In genomic region chr3:27153701-27154209, GRCm38 (mm10) we compare ENCODE assay signal across 8 mouse cellular contexts. TPM values are rescaled to one million over a fixed set of nuclear protein-coding genes. Genes with fewer than 3 reads are reported as not detected.
DNase-seq lines count a peak whose midpoint lies in the region; ATAC-seq and TF ChIP-seq lines count a peak whose summit lies in the region.

Ect2 (minus strand) TSS chr3:27153878.

- no peaks in the 10 kb centered on the region for H3K9me3 ChIP-seq in MEL (replicated peaks; ENCODE audit: insufficient read depth, low read length)
- H3K9me3 ChIP-seq in forebrain, postnatal 0 days (ENCODE audit: low read length), result no peaks in the 10 kb centered on the region
- H3K9me3 ChIP-seq in lung, embryonic 15.5 days, result no peaks in the 10 kb centered on the region

- peak; percentile 75 to 91 for TF ChIP-seq POLR2A in MEL (IDR thresholded peaks at IDR 0.05; ENCODE audit: control insufficient read depth in 1 of 2, insufficient read depth in 1 of 2, low read depth in 1 of 2, low read length in 2 of 2, poor library complexity in 1 of 2)
- peak; percentile 68; the same call in 1 of the 2 replicates for TF ChIP-seq POLR2A in cerebellum, adult 2 months (IDR thresholded peaks at IDR 0.05; ENCODE audit: borderline replicate concordance, insufficient read depth, low read length)

- DNase-seq in MEL (ENCODE audit: low read depth, low spot score), result peak; percentile 99
- DNase-seq in cerebellum, adult 2 months, result peak; percentile 99
- peak; percentile 100 for DNase-seq in forebrain, postnatal 0 days
- DNase-seq in heart, postnatal 4 days, result peak; percentile 99
- DNase-seq in layer of hippocampus, adult 8-10 months (ENCODE audit: low spot score in 2 of 2), result peak; percentile 99
- peak; percentile 97 for DNase-seq in ovary, adult 18-20 months (ENCODE audit: low spot score)
- DNase-seq in thymus, postnatal 0 days (ENCODE audit: low spot score), result peak; percentile 99

- no peak for TF ChIP-seq CTCF in MEL (IDR thresholded peaks at IDR 0.05 in 2 of 3, conservative IDR thresholded peaks at IDR 0.05 in 1 of 3; ENCODE audit: control insufficient read depth in 1 of 3, insufficient read depth in 1 of 3, low read depth in 2 of 3, low read length in 3 of 3, poor library complexity in 1 of 3, severe bottlenecking in 1 of 3)
- no peak for TF ChIP-seq CTCF in cerebellum, adult 2 months (IDR thresholded peaks at IDR 0.05; ENCODE audit: borderline replicate concordance, insufficient read depth, low read depth, low read length)
- TF ChIP-seq CTCF in forebrain, postnatal 0 days (IDR thresholded peaks at IDR 0.05; ENCODE audit: low read depth), result no peak

- 0 out of 4 replicates have a peak, but pooled peaks of 1 of the 2 experiments have one; percentile 14 for TF ChIP-seq EP300 in MEL (IDR thresholded peaks at IDR 0.05; ENCODE audit: low read depth in 1 of 2, low read length in 2 of 2)

- peak; percentile 100 for ATAC-seq in forebrain, postnatal 0 days
- ATAC-seq in lung, embryonic 15.5 days (ENCODE audit: borderline replicate concordance, extremely low read depth, low FRiP score, low TSS enrichment), result peak; percentile 97

- TF ChIP-seq RAD21 in MEL (IDR thresholded peaks at IDR 0.05; ENCODE audit: low read depth, low read length), result no peak

- peak within 1 kb of the TSS; percentile 96 for H3K9ac ChIP-seq in MEL (ENCODE audit: control insufficient read depth, low read depth, low read length, poor library complexity, severe bottlenecking)
- H3K9ac ChIP-seq in forebrain, postnatal 0 days, result peak within 1 kb of the TSS; percentile 42; the same call in 1 of the 2 replicates
- peak within 1 kb of the TSS; percentile 67 for H3K9ac ChIP-seq in lung, embryonic 15.5 days

- peak within 1 kb of the TSS; percentile 61 for H3K27ac ChIP-seq in MEL (ENCODE audit: control insufficient read depth, low read depth, low read length)
- no peak within 1 kb of the TSS for H3K27ac ChIP-seq in cerebellum, adult 2 months (ENCODE audit: insufficient read depth, low read length)
- no peak within 1 kb of the TSS; the same call in 1 of the 2 replicates for H3K27ac ChIP-seq in forebrain, postnatal 0 days (ENCODE audit: low read depth, low read length)
- H3K27ac ChIP-seq in lung, embryonic 15.5 days, result peak within 1 kb of the TSS; percentile 90

- H3K79me2 ChIP-seq in MEL (ENCODE audit: control insufficient read depth, insufficient read depth, low read length, poor library complexity), result peaks cover 23% of the 10 kb centered on the region

- peak within 1 kb of the TSS; percentile 92 for H3K4me2 ChIP-seq in forebrain, postnatal 0 days (ENCODE audit: low read depth)
- peak within 1 kb of the TSS; percentile 63 for H3K4me2 ChIP-seq in lung, embryonic 15.5 days

- H3K27me3 ChIP-seq in MEL (ENCODE audit: control insufficient read depth in 1 of 2, insufficient read depth in 2 of 2, low read length in 2 of 2), result no peaks in the 10 kb centered on the region
- H3K27me3 ChIP-seq in cerebellum, adult 2 months (ENCODE audit: control insufficient read depth, insufficient read depth, low read length), result no peaks in the 10 kb centered on the region
- no peaks in the 10 kb centered on the region for H3K27me3 ChIP-seq in forebrain, postnatal 0 days (ENCODE audit: insufficient read depth, low read length)
- no peaks in the 10 kb centered on the region for H3K27me3 ChIP-seq in lung, embryonic 15.5 days

- 1% methylated on average over 37 of the region's 37 CpGs for WGBS in cerebellum, adult 2 months
- under 1% methylated on average over 37 of the region's 37 CpGs for WGBS in forebrain, postnatal 0 days
- under 1% methylated on average over 37 of the region's 37 CpGs for WGBS in lung, embryonic 15.5 days

- H3K4me3 ChIP-seq in MEL (ENCODE audit: control insufficient read depth in 1 of 2, insufficient read depth in 1 of 2, low read depth in 2 of 2, low read length in 2 of 2), result peak within 1 kb of the TSS; percentile 75 to 91
- peak within 1 kb of the TSS; percentile 69 for H3K4me3 ChIP-seq in cerebellum, adult 2 months (replicated peaks; ENCODE audit: insufficient read depth, low read depth, low read length)
- H3K4me3 ChIP-seq in forebrain, postnatal 0 days (ENCODE audit: low read depth, low read length), result peak within 1 kb of the TSS; percentile 76
- peak within 1 kb of the TSS; percentile 81 for H3K4me3 ChIP-seq in lung, embryonic 15.5 days

- peaks cover 6 to 27% of the 10 kb centered on the region in 2 experiments for H3K36me3 ChIP-seq in MEL (ENCODE audit: control insufficient read depth in 1 of 2, insufficient read depth in 2 of 2, low read length in 2 of 2)
- no peaks in the 10 kb centered on the region for H3K36me3 ChIP-seq in forebrain, postnatal 0 days (ENCODE audit: insufficient read depth)
- H3K36me3 ChIP-seq in lung, embryonic 15.5 days, result peaks cover 16% of the 10 kb centered on the region

- peaks cover 9 to 21% of the 10 kb centered on the region in 2 experiments for H3K4me1 ChIP-seq in MEL (ENCODE audit: control insufficient read depth in 1 of 2, insufficient read depth in 2 of 2, low read length in 2 of 2)
- no peaks in the 10 kb centered on the region for H3K4me1 ChIP-seq in cerebellum, adult 2 months (ENCODE audit: control insufficient read depth, insufficient read depth, low read length)
- H3K4me1 ChIP-seq in forebrain, postnatal 0 days (ENCODE audit: insufficient read depth), result no peaks in the 10 kb centered on the region
- peaks cover 24% of the 10 kb centered on the region for H3K4me1 ChIP-seq in lung, embryonic 15.5 days

TF ChIP-seq in MEL, 35 proteins besides CTCF, POLR2A, EP300 and RAD21 (continues in another document):
- TF ChIP-seq ZKSCAN1 (IDR thresholded peaks at IDR 0.05; ENCODE audit: low read depth, low read length) (no peak), GABPA (IDR thresholded peaks at IDR 0.05; ENCODE audit: low read depth, low read length) (no peak), MYC (IDR thresholded peaks at IDR 0.05; ENCODE audit: low read depth, low read length) (0 out of 2 replicates have a peak, but pooled peaks have one; percentile 50), RCOR1 (IDR thresholded peaks at IDR 0.05; ENCODE audit: low read depth, low read length) (no peak), ZC3H11A (IDR thresholded peaks at IDR 0.05; ENCODE audit: low read depth, low read length) (no peak), GATA1 (IDR thresholded peaks at IDR 0.05; ENCODE audit: low read depth, low read length) (no peak), POLR2AphosphoS2 (IDR thresholded peaks at IDR 0.05; ENCODE audit: low read length) (peak; percentile 54; the same call in 1 of the 2 replicates), CHD2 (IDR thresholded peaks at IDR 0.05; ENCODE audit: low read length) (no peak; the same call in 1 of the 2 replicates), ETS1 (IDR thresholded peaks at IDR 0.05; ENCODE audit: low read depth, low read length) (no peak; the same call in 1 of the 2 replicates), POLR2AphosphoS5 (IDR thresholded peaks at IDR 0.05; ENCODE audit: borderline replicate concordance, low read depth, low read length) (no peak), BHLHE40 (IDR thresholded peaks at IDR 0.05; ENCODE audit: borderline replicate concordance, low read depth, low read length) (no peak), UBTF (IDR thresholded peaks at IDR 0.05; ENCODE audit: borderline replicate concordance, insufficient read depth, low read depth, low read length) (no peak), MAZ (IDR thresholded peaks at IDR 0.05; ENCODE audit: low read depth, low read length) (no peak), MAFK (IDR thresholded peaks at IDR 0.05; ENCODE audit: borderline replicate concordance, low read depth, low read length) (no peak), TCF12 (IDR thresholded peaks at IDR 0.05; ENCODE audit: low read depth, low read length) (no peak), MXI1 (IDR thresholded peaks at IDR 0.05; ENCODE audit: low read depth, low read length) (peak; percentile 64; the same call in 1 of the 2 replicates), TAL1 (IDR thresholded peaks at IDR 0.05; ENCODE audit: low read length) (no peak), NELFE (IDR thresholded peaks at IDR 0.05; ENCODE audit: low read depth, low read length) (peak; percentile 86), USF1 (IDR thresholded peaks at IDR 0.05; ENCODE audit: low read depth, low read length) (no peak), KAT2A (conservative IDR thresholded peaks at IDR 0.05; ENCODE audit: low read depth, low read length) (no peak; the same call in 1 of the 2 replicates), SIN3A (IDR thresholded peaks at IDR 0.05; ENCODE audit: low read length) (no peak; the same call in none of the 2 replicates), SMC3 (IDR thresholded peaks at IDR 0.05; ENCODE audit: low read depth, low read length) (no peak), USF2 (IDR thresholded peaks at IDR 0.05; ENCODE audit: borderline replicate concordance in 1 of 2, insufficient read depth in 1 of 2, low read depth in 1 of 2, low read length in 2 of 2) (no peak), MAX (IDR thresholded peaks at IDR 0.05; ENCODE audit: low read length) (peak; percentile 77), TBP (IDR thresholded peaks at IDR 0.05; ENCODE audit: low read depth, low read length) (no peak; the same call in 1 of the 2 replicates), HCFC1 (IDR thresholded peaks at IDR 0.05; ENCODE audit: low read depth, low read length) (peak; percentile 62; the same call in 1 of the 2 replicates), ELF1 (IDR thresholded peaks at IDR 0.05; ENCODE audit: low read depth, low read length) (peak; percentile 37; the same call in 1 of the 2 replicates), ZMIZ1 (IDR thresholded peaks at IDR 0.05; ENCODE audit: low read depth, low read length) (peak; percentile 17; the same call in 1 of the 2 replicates), NRF1 (IDR thresholded peaks at IDR 0.05; ENCODE audit: insufficient read depth, low read depth, low read length, poor library complexity, severe bottlenecking) (0 out of 2 replicates have a peak, but pooled peaks have one; percentile 28), MEF2A (IDR thresholded peaks at IDR 0.05; ENCODE audit: extremely low read depth, insufficient replicate concordance, low read depth, low read length, poor library complexity, severe bottlenecking) (no peak)

RNA-seq across cellular contexts. Expression of gene Ect2, which starts in this region (rescaled TPM):
- total RNA-seq in MEL (2012; rRNA removed), result 22.6 and 29.9 TPM in 2 replicates
- 10 to 100 TPM; 31.5 to 48.5 TPM for polyA plus RNA-seq in MEL (2012; ENCODE audit: insufficient read depth in 1 of 2, insufficient read length in 2 of 2, low read depth in 1 of 2, low replicate concordance in 2 of 2, missing spikeins in 1 of 2)
- polyA plus RNA-seq in cerebellum, adult 2 months (2012; rRNA removed), result 0.49 and 0.65 TPM in 2 replicates
- total RNA-seq in forebrain, postnatal 0 days (2014; rRNA removed), result 5.3 and 5.5 TPM in 2 replicates
- polyA plus RNA-seq in forebrain, postnatal 0 days (2015; fragmentation: Nextera tagmentation; extraction: Ambion mirVana), result 3.5 and 4.7 TPM in 2 replicates
- total RNA-seq in heart, postnatal 4 days (2021), result 10 to 100 TPM; 28.3 to 31.0 TPM
- total RNA-seq in layer of hippocampus, adult 8-10 months (2022), result 1 to 10 TPM in 2 of 4 experiments, under 1 TPM in 2; 0.69 to 1.1 (median 0.93) TPM
- 63.9 and 69.0 TPM in 2 replicates for polyA plus RNA-seq in lung, embryonic 15.5 days (2015; fragmentation: Nextera tagmentation; extraction: Ambion mirVana)
- polyA plus RNA-seq in thymus, postnatal 0 days (2015; fragmentation: Nextera tagmentation; extraction: Ambion mirVana), result 45.2 and 49.4 TPM in 2 replicates

Comparison
In these comparisons a context has a peak if more than half of its experiments do, and no peak if none do; other contexts are left out.
1. Peak in DNase-seq and H3K4me3 ChIP-seq in cerebellum, adult 2 months; RNA of the gene not detected or under 1 TPM.
2. H3K27ac ChIP-seq: peak in MEL (single experiment) and lung, embryonic 15.5 days (single experiment); none in cerebellum, adult 2 months (single experiment) and forebrain, postnatal 0 days (single experiment).
3. H3K9ac ChIP-seq: peak in every context shown above with its lines; median percentile 96 in MEL; 67 in lung, embryonic 15.5 days; 42 in forebrain, postnatal 0 days.
4. Peak in every context shown above with its lines, with median percentiles within 50 percentile points of each other: DNase-seq and H3K4me3 ChIP-seq.